Comparison of ENCODE assay signal across 18 mouse cellular contexts in the genomic region with DNA sequence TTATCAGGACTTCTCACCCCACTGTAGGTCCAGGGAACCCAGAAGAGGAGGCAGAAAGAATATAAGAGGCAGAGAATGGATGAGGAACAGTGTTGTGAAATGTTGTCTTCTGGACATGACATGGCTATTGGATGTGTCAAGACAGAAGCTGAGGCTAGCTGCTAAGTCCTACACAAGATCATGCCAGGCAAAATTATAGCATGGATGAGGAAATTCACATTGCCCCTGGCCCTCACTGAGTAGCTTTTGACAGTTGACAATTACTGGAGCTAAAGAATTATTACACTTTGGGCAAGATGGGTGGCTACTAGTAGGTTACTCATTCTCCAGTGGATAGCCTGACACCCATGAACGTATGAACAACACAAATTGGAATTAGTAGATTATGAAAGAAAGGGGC. TPM values are rescaled to one million over a fixed set of nuclear protein-coding genes. Genes with fewer than 3 reads are reported as not detected.
DNase-seq lines count a peak whose midpoint lies in the region.
"Had no signal": no experiment of that assay in that cellular context is flagged by ENCODE, and none has a peak within 500 bp of the region (broad histone marks: within the 10 kb centered on the region; RNA-seq: fewer than 3 reads in every experiment).

No protein-coding gene starts in this region.

- DNase-seq in fat pad, adult 2 months (ENCODE audit: extremely low read depth, low read depth, low spot score), result peak; percentile 67
- DNase-seq in gonadal fat pad, adult 2 months (ENCODE audit: low read depth), result peak; percentile 62
- no peak for DNase-seq in cerebellum, adult 9-11 months
- no peak for DNase-seq in urinary bladder, postnatal 14 days (ENCODE audit: low spot score)
- DNase-seq: adrenal gland, adult 2 months; adrenal gland, adult 8-10 months; adrenal gland, postnatal 10 days; adrenal gland, postnatal 14 days; adrenal gland, postnatal 25 days; adrenal gland, postnatal 36 days; B cell, adult 2 months; cerebellum, adult 11 months; cerebellum, adult 11-12 months; cerebellum, adult 18-20 months had no signal

RNA-seq across cellular contexts. Expression of gene Mapk8, which starts 31.2 kb away (rescaled TPM):
- 9.8 and 11.8 TPM in 2 replicates for polyA plus RNA-seq in gonadal fat pad, adult 2 months (2012; rRNA removed)

RNA-seq across cellular contexts. Expression of gene Frmpd2, which starts 55.8 kb away (rescaled TPM):
- 0.28 and 0.50 TPM in 2 replicates for polyA plus RNA-seq in gonadal fat pad, adult 2 months (2012; rRNA removed)
- polyA plus RNA-seq: activated CD4-positive, CD25-positive, alpha-beta regulatory T cell, adult 4 months; adrenal gland, adult 2 months; C2C12; CD4-positive, CD25-positive, alpha-beta regulatory T cell, adult 4 months; G1E had no signal

Comparison
In these comparisons a context has a peak if more than half of its experiments do, and no peak if none do; other contexts are left out.
1. DNase-seq: peak in fat pad, adult 2 months (single experiment) and gonadal fat pad, adult 2 months (single experiment); none in cerebellum, adult 9-11 months (single experiment) and urinary bladder, postnatal 14 days (single experiment).